Mouse (Mus musculus) forebrain, embryonic 11.5 days (tissue): ENCODE measurements at regions not wholly inside any gene's neighbourhood (a gene's known extent, or its start where the extent isn't known, plus 50 kb on each side); places are given as distances from the start of the nearest gene placed in this dataset.

Source experiments
- ATAC-seq: fragments of 200-750 bp; cut with Nextera tagmentation; replicated peaks from 2 replicates; pipeline ENCODE4 v1.8.0; 2017; ENCODE audit warnings: moderate TSS enrichment; ENCODE audit not compliant: low FRiP score
- DNase-seq: peaks from one replicate; pipeline ENCODE4 v3.0.0-alpha.2; 2017; ENCODE audit warnings: low spot score
- H3K27ac ChIP-seq: fragments of 300-500 bp; sonication (generic); 2 replicates; pipeline ENCODE4 v1.5.1; 2014; ENCODE audit warnings: low read depth, low read length
- H3K27me3 ChIP-seq: fragments of 300-500 bp; sonication (generic); 2 replicates; pipeline ENCODE4 v1.6.1; 2014; ENCODE audit warnings: mild to moderate bottlenecking, low read length, mixed read lengths; ENCODE audit not compliant: control insufficient read depth, insufficient read depth
- H3K36me3 ChIP-seq: fragments of 300-500 bp; sonication (generic); 2 replicates; pipeline ENCODE4 v1.6.1; 2014; ENCODE audit warnings: mild to moderate bottlenecking, low read length, moderate library complexity, mixed read lengths; ENCODE audit not compliant: control insufficient read depth, insufficient read depth
- H3K4me1 ChIP-seq: fragments of 300-500 bp; sonication (generic); replicated peaks from 2 replicates; pipeline ENCODE4 v1.6.1; 2014; ENCODE audit warnings: low read length, mixed read lengths; ENCODE audit not compliant: control insufficient read depth, insufficient read depth
- H3K4me2 ChIP-seq: fragments of 300-500 bp; sonication (generic); 2 replicates; pipeline ENCODE4 v1.6.1; 2014; ENCODE audit warnings: low read depth, mild to moderate bottlenecking, low read length, moderate library complexity, mixed read lengths; ENCODE audit not compliant: severe bottlenecking
- H3K4me3 ChIP-seq: fragments of 300-500 bp; sonication (generic); 2 replicates; pipeline ENCODE4 v1.5.1; 2014; ENCODE audit warnings: low read depth, low read length
- H3K9ac ChIP-seq: fragments of 300-500 bp; sonication (generic); 2 replicates; pipeline ENCODE4 v1.6.1; 2014; ENCODE audit warnings: low read length
- H3K9me3 ChIP-seq: fragments of 300-500 bp; sonication (generic); 2 replicates; pipeline ENCODE4 v1.6.1; 2016; ENCODE audit warnings: low read length, mixed read lengths; ENCODE audit not compliant: control insufficient read depth
- WGBS: fragments of 180-500 bp; shearing (Covaris S2); extraction: QIAGEN DNeasy Blood & Tissue Kit; methylation state at CpG from one replicate; pipeline ENCODE4 v1.1.7; 2014; 5-methylcytosine and 5-hydroxymethylcytosine counted together

DNA sequence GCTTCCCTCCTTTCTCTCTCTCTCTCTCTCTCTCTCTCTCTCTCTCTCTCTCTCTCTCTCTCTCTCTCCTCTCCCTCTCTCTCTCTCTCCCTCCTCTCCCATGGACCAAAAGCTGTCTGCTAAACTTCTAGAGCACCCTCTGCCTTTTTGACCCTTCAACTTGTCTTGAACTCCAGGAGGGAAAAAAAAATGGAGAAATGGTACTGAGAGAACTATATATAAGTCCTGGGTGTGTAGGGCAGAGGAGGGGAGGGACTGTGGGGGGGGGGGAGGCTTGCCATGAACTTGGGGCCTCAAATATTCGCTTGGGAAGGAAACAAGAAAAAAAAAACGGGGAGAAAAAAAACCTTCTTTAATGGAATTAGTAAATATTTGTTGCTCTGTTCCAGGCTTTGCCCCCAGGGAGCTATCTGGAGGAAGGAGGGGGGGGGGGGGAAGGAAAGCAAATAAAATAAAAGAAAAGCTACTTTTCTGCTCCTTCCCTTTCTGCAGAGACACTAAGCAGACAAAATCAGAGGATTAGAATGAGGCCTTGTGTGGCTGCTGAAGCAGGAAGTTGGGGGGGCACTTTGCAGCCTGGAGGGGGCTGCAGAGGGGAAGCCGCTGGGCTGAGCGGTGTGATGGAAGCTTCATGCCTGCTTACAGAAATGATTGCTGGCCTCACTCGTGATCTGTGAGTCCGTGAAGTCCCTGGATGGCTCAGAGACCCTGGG lies 270.1 kb upstream of the Tbx3 start:
- Histone ChIP-seq H3K9me3 (no peaks in the 10 kb centered on the region), H3K4me3 (no peak overlapping the region), H3K4me1 (peaks cover 2% of the 10 kb centered on the region; the same call in 1 of the 2 replicates), H3K36me3 (no peaks in the 10 kb centered on the region), H3K27me3 (no peaks in the 10 kb centered on the region), H3K4me2 (no peak overlapping the region), H3K9ac (peak overlapping the region; percentile 35), H3K27ac (no peak overlapping the region)
- 34% methylated on average over 6 of the region's 6 CpGs for WGBS
- no peak for DNase-seq
- no peak for ATAC-seq

DNA sequence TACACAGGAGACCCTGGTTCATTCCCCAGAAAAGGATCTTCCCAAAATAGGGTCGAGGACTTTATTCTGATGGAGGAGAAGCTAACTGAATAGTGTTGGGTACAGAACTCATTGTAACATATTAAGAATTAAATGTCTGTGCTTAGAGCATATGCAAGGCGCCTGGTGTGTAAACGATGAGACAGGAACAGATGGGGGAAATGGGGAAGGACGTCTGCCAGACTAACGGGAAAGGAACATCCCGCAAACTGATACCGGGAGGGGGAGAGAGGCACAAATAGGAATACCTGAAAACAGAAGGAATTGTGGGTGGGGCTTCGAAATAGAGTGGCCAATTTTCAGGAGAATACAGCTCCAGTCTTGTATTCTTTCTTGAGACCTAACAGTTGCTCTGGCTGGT lies 268.6 kb upstream of the Tbx3 start:
- no peak for ATAC-seq
- 88% methylated on average over 8 of the region's 8 CpGs for WGBS
- Histone ChIP-seq H3K4me2 (no peak overlapping the region), H3K36me3 (no peaks in the 10 kb centered on the region), H3K27ac (no peak overlapping the region), H3K27me3 (no peaks in the 10 kb centered on the region), H3K9ac (no peak overlapping the region), H3K4me3 (no peak overlapping the region), H3K9me3 (no peaks in the 10 kb centered on the region), H3K4me1 (peaks cover 2% of the 10 kb centered on the region; the same call in 1 of the 2 replicates)
- no peak for DNase-seq

DNA sequence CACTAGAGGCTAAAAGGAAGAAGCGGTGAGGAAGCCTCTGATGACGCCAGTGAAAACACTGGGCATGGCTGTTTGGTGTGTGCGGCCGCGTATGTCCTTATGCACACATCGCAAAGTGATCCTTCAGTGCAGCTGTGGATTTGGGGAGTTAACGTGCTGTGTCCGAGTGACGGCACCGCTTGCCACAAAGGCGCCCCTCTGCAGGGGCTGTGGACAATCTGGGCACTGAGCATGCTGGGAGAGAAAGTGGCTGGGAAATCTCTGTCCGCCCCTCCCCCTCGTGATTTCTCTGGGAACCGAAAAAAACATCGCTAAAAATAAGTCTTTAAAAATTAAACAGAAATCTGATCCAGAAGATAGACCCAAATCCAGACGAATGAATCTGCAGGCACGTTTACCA lies 267.8 kb upstream of the Tbx3 start:
- DNase-seq (no peak), ATAC-seq (no peak)
- Histone ChIP-seq H3K9ac (no peak overlapping the region), H3K4me3 (no peak overlapping the region), H3K9me3 (no peaks in the 10 kb centered on the region), H3K36me3 (no peaks in the 10 kb centered on the region), H3K27ac (no peak overlapping the region), H3K27me3 (no peaks in the 10 kb centered on the region), H3K4me2 (no peak overlapping the region), H3K4me1 (peaks cover 2% of the 10 kb centered on the region; the same call in 1 of the 2 replicates)
- 84% methylated on average over 17 of the region's 17 CpGs for WGBS

GRCm38 (mm10) chr5:119410966-119411365 lies 259.5 kb upstream of the Tbx3 start:
- no peaks in the 10 kb centered on the region for H3K27me3 ChIP-seq

GRCm38 (mm10) chr5:119415835-119416234 lies 254.6 kb upstream of the Tbx3 start:
- H3K4me1 ChIP-seq, result no peaks in the 10 kb centered on the region
- no peaks in the 10 kb centered on the region for H3K9me3 ChIP-seq
- H3K9ac ChIP-seq, result no peak overlapping the region
- no peaks in the 10 kb centered on the region for H3K36me3 ChIP-seq
- no peak overlapping the region for H3K4me2 ChIP-seq
- 82% methylated on average over 11 of the region's 11 CpGs for WGBS
- H3K27ac ChIP-seq, result no peak overlapping the region
- no peak for ATAC-seq
- H3K27me3 ChIP-seq, result no peaks in the 10 kb centered on the region
- no peak overlapping the region for H3K4me3 ChIP-seq
- no peak for DNase-seq

More at GRCm38 (mm10) chr5:119410966-119411365, 259.5 kb upstream of the Tbx3 start:
- ATAC-seq (no peak), DNase-seq (no peak)
- H3K27ac ChIP-seq, result no peak overlapping the region
- H3K4me3 ChIP-seq, result no peak overlapping the region
- H3K4me1 ChIP-seq, result no peaks in the 10 kb centered on the region
- H3K9me3 ChIP-seq, result no peaks in the 10 kb centered on the region
- no peak overlapping the region for H3K9ac ChIP-seq
- WGBS, result 75% methylated on average over 11 of the region's 11 CpGs
- H3K4me2 ChIP-seq, result no peak overlapping the region
- no peaks in the 10 kb centered on the region for H3K36me3 ChIP-seq

DNA sequence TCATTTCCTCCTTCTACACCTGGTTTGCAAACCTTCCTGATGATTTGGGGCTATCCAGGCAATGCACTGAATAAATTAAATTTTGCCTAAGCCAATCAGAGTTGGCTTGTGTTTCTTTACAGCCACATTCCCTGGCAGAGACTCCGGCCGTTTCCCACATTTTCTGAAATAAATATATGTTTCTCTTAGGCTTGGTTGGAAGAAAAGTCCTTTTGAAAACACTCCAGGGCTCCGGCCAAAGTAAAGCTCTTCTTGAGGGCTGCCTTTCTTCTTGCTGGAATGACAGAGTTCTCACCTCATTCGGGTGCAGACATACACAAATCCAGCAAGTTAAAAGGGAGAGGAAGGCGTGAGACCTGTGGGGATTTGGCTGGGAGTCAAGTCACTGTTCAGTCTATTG lies 252.0 kb upstream of the Tbx3 start:
- H3K27ac ChIP-seq, result no peak overlapping the region
- no peaks in the 10 kb centered on the region for H3K4me1 ChIP-seq
- no peaks in the 10 kb centered on the region for H3K36me3 ChIP-seq
- no peak overlapping the region for H3K9ac ChIP-seq
- WGBS, result 75% methylated on average over 5 of the region's 5 CpGs
- no peak overlapping the region for H3K4me3 ChIP-seq
- ATAC-seq, result no peak
- no peaks in the 10 kb centered on the region for H3K9me3 ChIP-seq
- no peak for DNase-seq
- no peaks in the 10 kb centered on the region for H3K27me3 ChIP-seq
- no peak overlapping the region for H3K4me2 ChIP-seq

- Histone ChIP-seq H3K4me1 (no peaks in the 10 kb centered on the region), H3K9me3 (no peaks in the 10 kb centered on the region), H3K27ac (no peak overlapping the region), H3K27me3 (no peaks in the 10 kb centered on the region), H3K9ac (no peak overlapping the region), H3K4me2 (no peak overlapping the region), H3K36me3 (no peaks in the 10 kb centered on the region), H3K4me3 (no peak overlapping the region)
- WGBS, result 87% methylated on average over 12 of the region's 12 CpGs
- no peak for ATAC-seq
- DNase-seq, result no peak
Observed at GRCm38 (mm10) chr5:119427511-119428019, 242.9 kb upstream of the Tbx3 start.

DNA sequence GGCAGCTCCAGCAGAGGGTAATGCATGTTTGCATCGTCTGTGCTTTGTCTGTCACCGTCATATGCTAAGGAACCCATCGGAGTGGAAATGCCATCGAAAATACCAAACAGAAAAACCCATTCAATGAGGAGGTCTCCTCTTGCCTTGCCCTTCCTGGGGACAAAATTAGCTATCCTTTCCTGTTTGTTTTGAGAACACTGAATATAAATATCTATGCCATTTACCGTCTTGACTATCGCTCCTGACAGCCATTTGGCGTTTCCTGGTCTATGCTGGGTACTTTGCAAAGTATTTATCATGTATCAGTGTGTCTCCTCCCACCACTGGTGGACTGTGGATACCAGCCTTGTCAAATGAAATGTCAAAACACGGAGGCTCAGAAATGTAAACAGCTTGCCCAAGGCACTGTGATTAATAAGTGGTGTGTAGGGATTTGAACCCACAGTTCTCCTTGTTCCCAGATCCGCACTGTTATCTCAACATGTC lies 239.2 kb upstream of the Tbx3 start:
- no peak for ATAC-seq
- no peak overlapping the region for H3K4me2 ChIP-seq
- no peaks in the 10 kb centered on the region for H3K9me3 ChIP-seq
- no peak overlapping the region for H3K9ac ChIP-seq
- DNase-seq, result no peak
- no peaks in the 10 kb centered on the region for H3K36me3 ChIP-seq
- WGBS, result 90% methylated on average over 9 of the region's 9 CpGs
- no peak overlapping the region for H3K4me3 ChIP-seq
- no peaks in the 10 kb centered on the region for H3K27me3 ChIP-seq
- H3K27ac ChIP-seq, result no peak overlapping the region
- no peaks in the 10 kb centered on the region for H3K4me1 ChIP-seq

DNA sequence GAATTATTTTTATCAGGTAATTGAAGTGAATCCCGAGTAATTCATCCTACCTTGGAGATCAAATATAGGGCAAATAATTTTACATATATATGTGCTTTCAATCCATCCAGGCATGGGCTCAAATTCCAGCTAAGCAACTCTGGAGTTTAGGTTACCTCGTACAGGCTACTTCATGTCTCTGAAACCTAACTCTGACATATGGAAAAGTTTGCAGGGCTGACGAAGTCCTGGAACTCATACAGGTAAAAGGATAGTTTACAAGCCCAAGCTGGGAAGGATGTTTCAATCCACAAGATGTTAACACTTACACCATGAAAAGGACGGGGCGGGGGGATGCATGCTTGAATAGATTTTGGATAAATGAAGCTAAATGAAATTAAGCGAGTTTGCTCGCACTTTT lies 235.9 kb upstream of the Tbx3 start:
- DNase-seq, result no peak
- WGBS, result 55% methylated on average over 7 of the region's 7 CpGs
- no peaks in the 10 kb centered on the region for H3K27me3 ChIP-seq

More for the DNA sequence above, 235.9 kb upstream of the Tbx3 start:
- ATAC-seq, result no peak
- H3K27ac ChIP-seq, result no peak overlapping the region
- H3K36me3 ChIP-seq, result no peaks in the 10 kb centered on the region
- no peak overlapping the region for H3K4me2 ChIP-seq
- no peaks in the 10 kb centered on the region for H3K4me1 ChIP-seq
- H3K4me3 ChIP-seq, result no peak overlapping the region
- H3K9ac ChIP-seq, result no peak overlapping the region
- H3K9me3 ChIP-seq, result no peaks in the 10 kb centered on the region
